Mouse (Mus musculus) natural killer cell, adult 2 months (primary cell): ENCODE measurements around the gene Gm609.

Experiments
- DNase-seq, 2 experiments: peaks; one replicate each; pipeline ENCODE4 v3.0.0; 2022; ENCODE audit warnings: low spot score in 2 of 2

Gm609 gene

GRCm38 (mm10) chr16:45397440-45397839 lies 95.3 kb downstream of the Gm609 start:
- DNase-seq, result no peak

- DNase-seq, result no peak
Observed at GRCm38 (mm10) chr16:45392246-45392645, 100.5 kb downstream of the Gm609 start.

- no peak for DNase-seq
Observed at GRCm38 (mm10) chr16:45391680-45392079, 101.1 kb downstream of the Gm609 start.

- no peak for DNase-seq
Observed at GRCm38 (mm10) chr16:45390286-45390956, 102.3 kb downstream of the Gm609 start.

- DNase-seq, result peak in 1 of 2 experiments; percentile 46
Observed at GRCm38 (mm10) chr16:45389833-45390232, 102.9 kb downstream of the Gm609 start.

- DNase-seq, result no peak
Observed at GRCm38 (mm10) chr16:45389041-45389440, 103.7 kb downstream of the Gm609 start.

- no peak for DNase-seq
Observed at GRCm38 (mm10) chr16:45381811-45382210, 111.0 kb downstream of the Gm609 start.

GRCm38 (mm10) chr16:45378959-45379358 lies 113.8 kb downstream of the Gm609 start:
- no peak for DNase-seq

- DNase-seq, result no peak
Observed at GRCm38 (mm10) chr16:45378147-45378943, 114.4 kb downstream of the Gm609 start.

GRCm38 (mm10) chr16:45377332-45377731 lies 115.4 kb downstream of the Gm609 start:
- no peak for DNase-seq

GRCm38 (mm10) chr16:45376812-45377211 lies 116.0 kb downstream of the Gm609 start:
- DNase-seq, result no peak

GRCm38 (mm10) chr16:45376294-45376693 lies 116.5 kb downstream of the Gm609 start:
- no peak for DNase-seq

GRCm38 (mm10) chr16:45375506-45376225 lies 117.1 kb downstream of the Gm609 start:
- DNase-seq, result no peak

- no peak for DNase-seq
Observed at GRCm38 (mm10) chr16:45374074-45374473, 118.7 kb downstream of the Gm609 start.

- no peak for DNase-seq
Observed at GRCm38 (mm10) chr16:45371076-45371475, 121.7 kb downstream of the Gm609 start.

GRCm38 (mm10) chr16:45369285-45369965 lies 123.3 kb downstream of the Gm609 start:
- no peak for DNase-seq

- no peak for DNase-seq
Observed at GRCm38 (mm10) chr16:45366111-45366510, 126.7 kb downstream of the Gm609 start.

- no peak for DNase-seq
Observed at GRCm38 (mm10) chr16:45365353-45365752, 127.4 kb downstream of the Gm609 start.

GRCm38 (mm10) chr16:45364627-45365026 lies 128.1 kb downstream of the Gm609 start:
- no peak for DNase-seq

- no peak for DNase-seq
Observed at GRCm38 (mm10) chr16:45363480-45364045, 129.2 kb downstream of the Gm609 start.
